Mouse (Mus musculus): ENCODE data around the gene Fmnl2.

- TF ChIP-seq FLI1 (IDR thresholded peaks at IDR 0.05; ENCODE audit: low read length) = no peak
- no peak for TF ChIP-seq GATA1 (IDR thresholded peaks at IDR 0.05; ENCODE audit: borderline replicate concordance, low read length)
These were observed 34.1 kb downstream of the Fmnl2 start for GRCm38 (mm10) chr2:52891744-52892143.
